Mouse (Mus musculus): ENCODE data around the gene Pih1d2.

DNA sequence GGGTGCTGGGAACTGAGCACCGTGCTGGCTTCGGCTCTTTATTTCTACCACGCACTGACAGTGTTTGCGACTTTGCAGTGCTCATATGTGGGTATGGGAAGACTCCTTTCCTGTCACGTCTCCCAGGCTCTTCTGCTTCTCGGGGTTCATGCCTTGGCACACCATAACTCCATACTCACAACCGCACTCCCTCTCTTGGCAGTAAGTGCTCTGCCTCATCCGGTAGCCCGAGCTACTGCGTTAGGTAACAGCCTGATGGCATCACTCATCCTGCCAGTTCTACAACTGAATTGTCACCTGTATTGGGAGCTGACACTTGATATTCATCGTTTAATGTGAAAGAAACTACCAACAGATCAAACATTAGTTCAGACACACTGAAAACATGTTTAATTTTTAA is 17.1 kb downstream of the Pih1d2 start:
- no peak for TF ChIP-seq FLI1 (IDR thresholded peaks at IDR 0.05; ENCODE audit: low read length)
- no peak for TF ChIP-seq GATA1 (IDR thresholded peaks at IDR 0.05; ENCODE audit: borderline replicate concordance, low read length)
